Mouse (Mus musculus) kidney, adult 2 months (tissue): ENCODE measurements at regions not wholly inside any gene's neighbourhood (a gene's known extent, or its start where the extent isn't known, plus 50 kb on each side); places are given as distances from the start of the nearest gene placed in this dataset.

ENCODE experiments used
- CTCF ChIP-seq: fragments of 200-500 bp; conservative IDR thresholded peaks from 2 replicates; pipeline ENCODE4 v1.5.1; 2011; ENCODE audit warnings: low read depth, mild to moderate bottlenecking, control low read depth, low read length, moderate library complexity, mixed read lengths; ENCODE audit not compliant: insufficient read depth, insufficient read length
- POLR2A ChIP-seq: fragments of 200-500 bp; IDR thresholded peaks from one replicate; pipeline ENCODE4 v1.6.1; 2011; ENCODE audit warnings: low read depth, low read length, control low read depth

DNA sequence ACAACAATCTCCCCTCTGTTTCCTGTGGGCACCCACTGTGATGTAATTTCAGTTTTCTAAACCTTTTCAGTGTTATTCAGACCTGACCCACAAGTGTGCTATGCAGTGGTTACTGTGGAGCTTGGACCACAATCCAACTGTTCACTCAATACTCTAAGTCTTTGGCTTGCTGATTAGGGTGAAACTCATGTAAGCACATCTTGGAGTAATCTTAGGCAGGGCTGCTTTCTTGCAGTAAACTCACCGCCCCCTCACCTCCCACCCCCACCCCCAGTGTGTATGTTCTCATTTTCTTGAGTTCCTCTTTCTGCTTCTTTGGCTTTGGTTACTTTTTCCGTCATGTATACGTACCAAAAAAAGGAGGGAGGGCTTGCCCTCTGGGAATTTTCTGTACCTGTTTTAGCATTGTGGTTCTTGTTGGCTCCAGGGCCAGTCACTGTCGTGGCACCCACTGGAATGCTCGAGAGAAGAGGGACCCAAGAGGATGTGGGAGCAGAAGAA is 158.2 kb upstream of the Lrig1 start:
- TF ChIP-seq CTCF (no peak), POLR2A (no peak)
